Mouse (Mus musculus) forebrain, embryonic 12.5 days (tissue): ENCODE measurements around the gene Plxnb2. TPM values are rescaled to one million over a fixed set of nuclear protein-coding genes. Genes with fewer than 3 reads are reported as not detected.

ENCODE experiments used
- ATAC-seq: fragments of 200-750 bp; cut with Nextera tagmentation; 2 replicates; pipeline ENCODE4 v1.8.0; 2017; ENCODE audit warnings: moderate TSS enrichment; ENCODE audit not compliant: low FRiP score
- H3K27ac ChIP-seq: fragments of 300-500 bp; sonication (generic); 2 replicates; pipeline ENCODE4 v1.5.1; 2016; ENCODE audit warnings: mild to moderate bottlenecking
- H3K27me3 ChIP-seq: fragments of 300-500 bp; sonication (generic); 2 replicates; pipeline ENCODE4 v1.6.1; 2016; ENCODE audit warnings: mild to moderate bottlenecking
- H3K36me3 ChIP-seq: fragments of 300-500 bp; sonication (generic); replicated peaks from 2 replicates; pipeline ENCODE4 v1.6.1; 2016; ENCODE audit warnings: mild to moderate bottlenecking
- H3K4me1 ChIP-seq: fragments of 300-500 bp; sonication (generic); 2 replicates; pipeline ENCODE4 v1.6.1; 2016
- H3K4me2 ChIP-seq: fragments of 300-500 bp; sonication (generic); 2 replicates; pipeline ENCODE4 v1.6.1; 2016; ENCODE audit warnings: mild to moderate bottlenecking, moderate library complexity
- H3K4me3 ChIP-seq: fragments of 300-500 bp; sonication (generic); replicated peaks from 2 replicates; pipeline ENCODE4 v1.5.1; 2016; ENCODE audit warnings: mild to moderate bottlenecking
- H3K9ac ChIP-seq: fragments of 300-500 bp; sonication (generic); 2 replicates; pipeline ENCODE4 v1.6.1; 2016; ENCODE audit warnings: mild to moderate bottlenecking
- H3K9me3 ChIP-seq: fragments of 300-500 bp; sonication (generic); 2 replicates; pipeline ENCODE4 v1.6.1; 2016
- WGBS: fragments of 180-500 bp; shearing (Covaris S2); methylation state at CpG from one replicate; pipeline ENCODE4 v1.1.7; 2016; 5-methylcytosine and 5-hydroxymethylcytosine counted together
- polyA plus RNA-seq: library from polyadenylated mRNA; unstranded; fragments of >200 nt; fragmentation: Nextera tagmentation; extraction: Ambion mirVana; gene quantifications from 2 replicates; pipeline ENCODE4 v1.2.1, GENCODE M21; 2016

Gene Plxnb2
- polyA plus RNA-seq: 174 and 182 TPM in 2 replicates

DNA sequence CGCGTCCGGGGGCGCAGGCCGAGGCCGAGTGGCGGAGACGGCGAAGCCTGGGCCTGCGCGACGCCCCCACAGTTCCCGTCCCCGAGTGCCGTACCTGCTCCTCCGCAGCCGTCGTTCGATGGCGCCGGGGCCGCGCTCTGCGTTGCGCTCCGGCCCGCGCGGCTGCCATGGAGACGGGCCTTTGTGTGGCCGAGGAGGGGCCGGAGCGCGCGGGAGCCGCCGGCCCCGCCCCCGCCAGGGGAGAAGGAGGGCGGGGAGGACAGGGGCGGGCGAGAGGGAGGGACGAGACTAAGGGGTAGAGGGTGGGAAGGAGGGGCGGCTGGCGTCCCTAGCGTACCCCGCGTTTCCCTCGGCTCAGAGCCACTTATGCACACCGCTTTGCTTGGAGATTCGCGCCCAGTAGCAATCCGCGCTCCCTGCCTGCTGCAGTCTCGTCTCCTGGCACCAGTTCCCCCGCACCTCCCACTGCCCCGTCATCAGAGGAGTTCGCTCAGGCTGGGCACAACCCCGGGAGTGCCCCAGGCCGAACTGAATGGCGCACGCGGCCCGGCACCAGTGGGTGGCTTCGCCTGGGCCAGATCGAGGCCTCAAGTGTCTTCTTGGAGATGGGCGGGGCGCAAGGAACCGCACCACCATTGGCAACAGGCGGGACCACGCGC is at the start of gene Plxnb2:
Plxnb2 (minus strand) TSS at position 218 of the 659 bp plus-strand sequence.
- peak; percentile 87 for ATAC-seq
- peak within 1 kb of the TSS; percentile 97 for H3K27ac ChIP-seq
- H3K4me2 ChIP-seq: peak within 1 kb of the TSS; percentile 92
- H3K9ac ChIP-seq: peak within 1 kb of the TSS; percentile 97
- H3K4me3 ChIP-seq: peak within 1 kb of the TSS; percentile 85
- under 1% methylated on average over 63 of the region's 72 CpGs for WGBS
- peaks cover 81% of the 10 kb centered on the region for H3K4me1 ChIP-seq
- no peaks in the 10 kb centered on the region for H3K9me3 ChIP-seq
- no peaks in the 10 kb centered on the region for H3K27me3 ChIP-seq
- peaks cover 13% of the 10 kb centered on the region for H3K36me3 ChIP-seq

DNA sequence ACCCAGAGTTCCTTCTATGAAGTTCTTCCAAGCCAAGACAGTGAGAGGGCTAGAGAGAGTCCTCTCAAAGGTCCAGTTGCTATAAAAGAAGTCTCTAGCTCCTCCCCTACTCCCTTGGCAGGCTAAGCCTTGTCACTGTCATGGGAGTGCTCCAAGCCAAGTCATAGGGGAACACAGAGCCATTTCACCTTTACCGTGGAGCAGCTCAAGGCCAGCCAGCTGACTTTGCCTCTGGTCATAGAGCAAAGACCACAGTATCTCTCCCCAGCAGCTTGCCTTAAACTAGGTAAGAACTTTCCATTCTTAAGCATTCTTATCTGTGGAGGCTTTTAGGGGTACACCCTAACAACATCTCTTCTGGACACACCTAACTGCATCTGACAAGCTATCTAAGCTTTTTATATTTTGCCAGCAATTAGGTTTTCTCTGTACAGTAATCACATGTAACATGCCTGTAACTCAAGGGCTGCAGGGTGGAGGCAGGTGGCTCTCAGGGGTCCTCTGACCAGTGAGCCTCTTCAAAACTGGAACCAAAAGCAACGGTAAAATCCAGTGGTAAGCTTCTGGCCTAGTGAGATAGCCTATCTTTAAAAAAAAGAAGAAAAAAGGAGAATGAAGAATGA is 35.1 kb upstream of the Plxnb2 start:
- H3K4me2 ChIP-seq: no peak overlapping the region
- 84% methylated on average over 2 of the region's 2 CpGs for WGBS
- peaks cover 22% of the 10 kb centered on the region for H3K4me1 ChIP-seq
- H3K27ac ChIP-seq: no peak overlapping the region
- H3K9me3 ChIP-seq: no peaks in the 10 kb centered on the region
- ATAC-seq: no peak
- peaks cover 20% of the 10 kb centered on the region for H3K36me3 ChIP-seq
- no peaks in the 10 kb centered on the region for H3K27me3 ChIP-seq
- H3K4me3 ChIP-seq: no peak overlapping the region
- H3K9ac ChIP-seq: no peak overlapping the region

DNA sequence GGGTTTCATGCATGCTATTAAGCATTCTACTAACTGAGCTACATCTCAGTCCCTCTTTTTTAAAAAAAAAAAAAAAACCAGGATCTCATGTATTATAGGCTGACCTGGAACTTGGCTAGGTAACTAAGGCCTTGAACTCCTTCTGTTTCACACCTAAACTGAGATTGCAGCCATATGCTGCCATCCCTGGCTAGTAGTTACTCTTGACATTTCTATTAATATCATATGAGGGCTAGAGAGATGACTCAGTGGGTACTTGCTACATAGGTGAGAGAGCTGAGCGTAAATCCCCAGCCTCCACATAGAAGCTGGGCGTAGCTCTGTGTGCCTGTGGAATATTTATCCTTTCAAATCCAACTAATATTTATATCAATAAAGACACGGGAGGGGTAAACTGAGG is 34.4 kb upstream of the Plxnb2 start:
- ATAC-seq: no peak
- Histone ChIP-seq H3K4me2 (no peak overlapping the region), H3K27me3 (no peaks in the 10 kb centered on the region), H3K4me1 (peaks cover 22% of the 10 kb centered on the region), H3K9ac (no peak overlapping the region), H3K27ac (no peak overlapping the region), H3K36me3 (peaks cover 20% of the 10 kb centered on the region), H3K4me3 (no peak overlapping the region), H3K9me3 (no peaks in the 10 kb centered on the region)
- WGBS: 92% methylated on average over 3 of the region's 3 CpGs

DNA sequence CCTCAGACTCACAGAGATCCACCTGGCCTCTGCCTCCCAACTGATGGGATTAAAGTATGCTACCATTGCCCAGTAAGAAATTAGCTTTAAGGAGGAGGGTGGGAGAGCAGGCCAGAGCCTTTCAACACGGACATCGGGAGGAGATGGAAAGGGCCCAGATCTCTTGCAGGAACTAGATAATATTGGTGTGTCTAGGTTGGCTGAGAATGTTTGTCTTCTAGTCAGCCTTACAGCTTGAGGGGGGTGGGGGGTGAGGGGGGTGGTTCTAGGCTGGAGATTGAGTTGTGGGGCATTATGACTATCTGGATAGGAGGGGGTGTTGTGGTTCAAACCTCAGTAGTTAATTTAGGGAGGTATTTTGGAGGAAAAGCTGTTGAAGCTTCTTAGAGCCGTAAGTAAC is 32.9 kb upstream of the Plxnb2 start:
- Histone ChIP-seq H3K36me3 (peaks cover 20% of the 10 kb centered on the region), H3K4me2 (0 out of 2 replicates have a peak overlapping the region, but pooled peaks have one; percentile 6), H3K4me1 (peaks cover 22% of the 10 kb centered on the region), H3K9me3 (no peaks in the 10 kb centered on the region), H3K9ac (0 out of 2 replicates have a peak overlapping the region, but pooled peaks have one; percentile 17), H3K4me3 (no peak overlapping the region), H3K27me3 (no peaks in the 10 kb centered on the region), H3K27ac (no peak overlapping the region)
- no peak for ATAC-seq
- WGBS: 89% methylated on average over 3 of the region's 3 CpGs

DNA sequence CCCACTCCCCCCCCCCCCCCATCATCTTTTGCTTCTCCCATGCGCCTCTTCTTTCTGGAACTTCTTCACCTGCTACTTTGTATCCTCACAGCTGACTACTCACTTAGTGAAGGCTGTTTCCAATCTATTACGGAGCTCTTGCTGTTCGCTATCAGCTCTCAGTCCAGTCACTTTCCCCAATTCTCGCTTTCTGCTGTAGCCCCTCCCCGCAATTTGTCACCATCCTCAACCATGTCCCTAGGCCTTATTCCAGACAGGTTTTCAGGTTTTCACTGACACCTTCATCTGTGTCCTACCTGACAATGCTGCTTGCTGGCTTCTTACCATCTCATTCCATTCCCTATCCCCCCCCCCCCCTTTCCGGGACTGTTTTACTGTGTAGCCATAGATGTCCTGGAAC is 31.9 kb upstream of the Plxnb2 start:
- Histone ChIP-seq H3K9ac (peak overlapping the region; percentile 98; the same call in 1 of the 2 replicates), H3K36me3 (peaks cover 17% of the 10 kb centered on the region), H3K27ac (0 out of 2 replicates have a peak overlapping the region, but pooled peaks have one; percentile 92), H3K27me3 (no peaks in the 10 kb centered on the region), H3K4me3 (peak overlapping the region; percentile 83), H3K4me1 (peaks cover 22% of the 10 kb centered on the region), H3K4me2 (peak overlapping the region; percentile 83), H3K9me3 (no peaks in the 10 kb centered on the region)
- ATAC-seq: no peak
- 50% methylated on average over 6 of the region's 6 CpGs for WGBS

DNA sequence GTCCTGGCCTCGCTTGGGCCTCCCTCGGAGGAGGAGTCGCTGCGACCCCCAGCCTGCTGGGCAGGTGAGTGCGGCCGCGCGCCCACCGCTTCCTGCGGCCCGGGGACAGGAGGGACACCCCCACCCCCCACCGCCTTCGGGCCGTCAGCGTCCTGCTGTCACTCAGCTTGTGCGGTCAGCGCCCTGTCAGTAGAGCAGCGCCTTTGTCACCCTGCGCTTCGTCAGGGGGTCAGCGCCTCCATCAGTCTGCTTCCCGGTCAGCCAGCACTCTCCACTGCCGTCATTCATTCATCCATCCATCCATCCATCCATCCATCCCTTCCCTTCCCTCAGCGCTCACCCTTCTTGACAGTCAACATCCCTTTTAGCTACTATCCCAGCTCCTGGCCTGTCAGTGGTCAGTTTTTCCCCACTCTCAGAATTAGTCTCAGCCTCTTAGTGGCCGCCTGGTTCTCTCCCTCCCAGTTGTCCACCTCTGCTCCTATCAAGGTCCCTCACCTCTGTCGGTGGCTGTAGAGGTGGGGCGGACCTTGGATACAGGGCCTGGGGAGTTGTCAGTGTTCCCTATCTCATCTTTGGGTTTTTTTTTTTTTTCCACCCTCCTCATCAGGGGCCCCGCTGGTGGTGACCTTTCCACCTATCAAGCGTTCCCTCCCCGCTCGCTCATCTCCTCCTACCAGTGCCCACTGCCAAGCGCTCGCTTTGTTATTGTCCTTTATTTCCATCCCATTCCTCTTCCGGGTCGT is 31.3 kb upstream of the Plxnb2 start:
- Histone ChIP-seq H3K9ac (peak overlapping the region; percentile 98), H3K9me3 (no peaks in the 10 kb centered on the region), H3K4me2 (peak overlapping the region; percentile 83), H3K27me3 (no peaks in the 10 kb centered on the region), H3K4me3 (peak overlapping the region; percentile 83), H3K27ac (peak overlapping the region; percentile 92), H3K36me3 (peaks cover 14% of the 10 kb centered on the region), H3K4me1 (peaks cover 22% of the 10 kb centered on the region)
- no peak; the same call in none of the 2 replicates for ATAC-seq
- WGBS: under 1% methylated on average over 35 of the region's 35 CpGs

DNA sequence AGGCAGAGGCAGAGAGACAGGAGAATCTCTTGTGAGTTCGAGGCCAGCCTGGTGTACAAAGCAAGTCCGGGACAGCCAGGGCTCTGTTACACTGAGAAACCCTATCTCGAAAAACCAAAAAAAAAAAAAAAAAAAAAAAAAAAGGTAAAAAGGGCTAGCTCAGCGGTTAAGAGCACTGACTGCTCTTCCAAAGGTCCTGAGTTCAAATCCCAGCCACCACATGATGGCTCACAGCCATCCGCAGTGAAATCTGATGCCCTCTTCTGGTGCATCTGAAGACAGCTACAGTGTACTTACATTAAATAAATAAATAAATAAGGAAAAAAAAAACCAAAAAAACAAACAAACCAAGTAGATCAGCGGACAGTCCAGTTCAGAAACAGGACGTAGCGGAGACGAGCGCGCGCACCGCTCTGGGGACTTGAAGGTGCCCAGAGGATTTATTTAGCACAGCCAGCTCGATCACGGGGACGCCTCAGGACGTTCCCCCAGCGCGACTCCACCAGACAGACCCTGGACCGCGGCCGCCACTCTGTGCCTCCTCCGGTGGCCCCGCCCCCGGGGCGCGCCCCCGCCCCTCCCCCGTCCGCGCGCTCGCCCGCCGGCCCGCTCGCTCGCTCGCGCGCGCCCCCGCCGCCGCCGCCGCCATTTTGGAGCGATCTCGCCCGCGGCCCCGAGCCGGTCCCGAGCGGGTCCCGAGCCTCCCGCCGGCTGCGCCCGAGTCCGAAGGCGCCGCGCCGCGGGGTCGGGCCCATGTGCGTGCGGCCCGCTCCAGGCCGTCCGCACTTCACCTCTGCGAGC is 30.5 kb upstream of the Plxnb2 start, which contains the start of gene Ppp6r2:
Ppp6r2 (plus strand) TSS at position 639 of the 801 bp plus-strand sequence.
- peak within 1 kb of the TSS; percentile 98 for H3K9ac ChIP-seq
- peak within 1 kb of the TSS; percentile 92 for H3K27ac ChIP-seq
- ATAC-seq: peak; percentile 89
- 3% methylated on average over 73 of the region's 73 CpGs for WGBS
- no peaks in the 10 kb centered on the region for H3K9me3 ChIP-seq
- peak within 1 kb of the TSS; percentile 83 for H3K4me2 ChIP-seq
- H3K4me3 ChIP-seq: peak within 1 kb of the TSS; percentile 83
- no peaks in the 10 kb centered on the region for H3K27me3 ChIP-seq
- H3K36me3 ChIP-seq: peaks cover 8% of the 10 kb centered on the region
- H3K4me1 ChIP-seq: peaks cover 22% of the 10 kb centered on the region

DNA sequence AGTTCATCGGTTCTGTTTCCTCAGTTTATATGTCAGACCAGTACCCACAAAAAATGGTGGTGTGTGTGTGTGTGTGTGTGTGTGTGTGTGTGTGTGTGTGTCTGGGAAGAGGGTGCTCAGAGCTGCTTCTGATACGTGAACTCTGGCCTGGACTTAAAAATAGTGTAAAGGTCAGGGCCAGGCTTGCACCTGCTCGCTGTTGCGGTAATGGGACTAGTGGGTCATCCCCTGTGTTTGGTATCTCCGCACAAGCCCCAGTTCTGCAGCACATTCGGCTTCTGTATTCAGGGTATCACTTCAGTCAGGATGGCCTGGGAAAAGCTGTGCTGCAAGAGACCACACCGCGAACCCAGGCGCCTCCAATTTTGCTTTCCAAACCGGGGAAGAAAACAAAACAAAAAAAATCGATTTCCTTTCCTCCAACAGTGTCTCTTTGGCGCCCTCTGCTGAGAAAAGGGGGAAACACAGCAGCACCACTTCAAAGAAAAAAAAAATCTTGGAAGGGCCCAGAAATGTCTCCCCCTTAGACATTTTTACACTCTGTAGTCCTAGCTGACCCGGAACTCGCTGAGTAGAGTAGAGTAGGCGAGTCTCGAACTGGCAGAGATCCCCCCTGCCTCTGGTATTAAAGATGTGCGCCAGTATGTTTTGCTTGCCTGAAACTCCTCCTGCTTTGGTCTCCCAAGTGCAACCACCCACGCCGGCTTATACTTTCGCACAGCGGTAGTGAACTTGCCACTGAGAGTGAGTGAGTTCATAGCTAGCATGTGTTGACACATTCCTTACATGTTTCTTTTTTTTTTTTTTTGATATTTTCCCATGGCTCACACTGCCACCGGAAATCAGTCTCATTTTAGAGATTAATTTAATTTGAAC is 29.5 kb upstream of the Plxnb2 start:
- Histone ChIP-seq H3K36me3 (no peaks in the 10 kb centered on the region), H3K9ac (peak overlapping the region; percentile 47), H3K9me3 (no peaks in the 10 kb centered on the region), H3K27ac (peak overlapping the region; percentile 80), H3K4me3 (peak overlapping the region; percentile 22), H3K27me3 (no peaks in the 10 kb centered on the region), H3K4me1 (peaks cover 22% of the 10 kb centered on the region), H3K4me2 (peak overlapping the region; percentile 48)
- 24% methylated on average over 22 of the region's 22 CpGs for WGBS
- ATAC-seq: no peak

DNA sequence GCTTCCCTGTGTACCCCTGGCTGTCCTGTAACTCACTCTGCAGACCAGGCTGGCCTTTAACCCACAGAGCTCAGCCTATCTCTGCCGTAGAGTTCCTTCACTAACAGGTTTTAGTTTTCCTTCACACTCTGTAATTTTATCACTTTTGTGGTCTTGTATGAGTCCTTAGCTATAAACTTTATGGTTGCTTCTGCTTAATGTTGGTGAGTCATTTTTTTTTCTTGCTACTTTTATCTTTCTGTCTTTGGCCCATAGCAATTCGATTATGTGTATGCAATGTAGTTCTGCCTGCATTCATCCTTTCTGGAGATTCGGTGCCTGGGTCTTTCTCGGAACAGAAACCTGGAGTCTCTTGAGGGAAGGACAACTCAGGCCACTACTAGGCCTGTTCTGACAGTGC is 26.9 kb upstream of the Plxnb2 start:
- H3K4me3 ChIP-seq: no peak overlapping the region
- WGBS: 95% methylated on average over 4 of the region's 4 CpGs
- H3K27me3 ChIP-seq: no peaks in the 10 kb centered on the region
- no peak overlapping the region for H3K9ac ChIP-seq
- H3K27ac ChIP-seq: no peak overlapping the region
- H3K9me3 ChIP-seq: peaks cover 13% of the 10 kb centered on the region
- ATAC-seq: no peak
- peaks cover 6% of the 10 kb centered on the region for H3K4me1 ChIP-seq
- H3K4me2 ChIP-seq: no peak overlapping the region
- no peaks in the 10 kb centered on the region for H3K36me3 ChIP-seq

DNA sequence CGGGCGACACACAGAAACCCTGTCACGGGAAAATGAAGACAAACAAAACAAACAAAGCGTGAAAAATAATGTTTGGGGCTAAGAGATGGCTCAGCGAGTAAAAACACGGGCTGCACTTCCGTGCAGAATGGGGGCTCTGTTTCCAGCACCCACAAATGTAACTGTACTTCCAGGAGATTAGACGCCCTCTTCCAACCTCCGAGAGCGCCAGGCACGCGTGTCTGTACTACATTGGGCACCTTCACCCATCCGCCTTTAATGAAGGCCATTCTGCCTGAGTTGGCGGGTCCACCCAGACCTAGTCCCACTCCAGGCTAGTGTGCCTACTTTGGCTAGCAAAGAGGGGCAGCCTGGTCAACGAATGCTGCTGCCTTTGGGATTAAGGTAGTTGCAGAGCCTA is 16.5 kb upstream of the Plxnb2 start:
- Histone ChIP-seq H3K36me3 (no peaks in the 10 kb centered on the region), H3K4me2 (peak overlapping the region; percentile 64), H3K9ac (peak overlapping the region; percentile 98; the same call in 1 of the 2 replicates), H3K27ac (peak overlapping the region; percentile 98), H3K9me3 (0 out of 2 replicates have a peak, but pooled peaks cover 2% of the 10 kb centered on the region), H3K27me3 (no peaks in the 10 kb centered on the region), H3K4me1 (peaks cover 16% of the 10 kb centered on the region), H3K4me3 (peak overlapping the region; percentile 90)
- ATAC-seq: no peak
- 74% methylated on average over 15 of the region's 15 CpGs for WGBS

DNA sequence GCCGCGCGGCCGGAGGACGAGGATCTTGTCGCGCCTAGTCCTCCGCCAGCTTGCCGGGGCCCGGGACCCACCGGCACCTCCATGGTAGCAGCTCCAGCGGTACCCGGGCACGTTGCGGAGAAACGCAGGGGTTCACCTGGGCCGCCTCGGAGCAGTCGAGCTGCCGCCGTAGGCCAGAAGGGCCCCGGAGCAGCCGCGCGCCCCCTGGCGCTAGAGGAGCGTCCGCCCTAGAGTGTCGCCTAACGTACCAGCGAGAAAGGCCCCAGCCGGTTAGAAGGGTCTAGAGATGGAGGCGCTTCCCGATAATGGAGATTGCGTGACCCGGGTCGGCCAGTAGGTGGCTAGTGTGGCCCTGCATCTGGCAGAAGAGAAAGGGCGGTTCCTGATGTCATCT is 15.7 kb upstream of the Plxnb2 start, which contains the start of gene Dennd6b:
Dennd6b (minus strand) TSS at position 184 of the 394 bp plus-strand sequence.
- ATAC-seq: peak; percentile 97

More for the DNA sequence above, 15.7 kb upstream of the Plxnb2 start, which contains the start of gene Dennd6b:
- Histone ChIP-seq H3K36me3 (no peaks in the 10 kb centered on the region), H3K27me3 (no peaks in the 10 kb centered on the region), H3K4me1 (peaks cover 16% of the 10 kb centered on the region), H3K9me3 (no peaks in the 10 kb centered on the region), H3K27ac (peak within 1 kb of the TSS; percentile 98), H3K4me3 (peak within 1 kb of the TSS; percentile 90), H3K4me2 (peak within 1 kb of the TSS; percentile 64), H3K9ac (peak within 1 kb of the TSS; percentile 98)
- under 1% methylated on average over 38 of the region's 38 CpGs for WGBS
